Mouse (Mus musculus) thymus, adult 2 months (tissue): ENCODE measurements around the gene Trpm6.

Source experiments
- CTCF ChIP-seq: fragments of 200-500 bp; IDR thresholded peaks from 2 replicates; pipeline ENCODE4 v1.5.1; 2012; ENCODE audit warnings: mild to moderate bottlenecking, control low read depth, low read length, moderate library complexity, borderline replicate concordance; ENCODE audit not compliant: control insufficient read depth, poor library complexity, insufficient read depth; ENCODE audit errors: extremely low read depth
- POLR2A ChIP-seq: fragments of 200-500 bp; IDR thresholded peaks from 2 replicates; pipeline ENCODE4 v1.6.1; 2012; ENCODE audit warnings: mild to moderate bottlenecking, low read length, control low read depth, moderate library complexity; ENCODE audit not compliant: control insufficient read depth, poor library complexity, insufficient read depth; ENCODE audit errors: extremely low read depth

DNA sequence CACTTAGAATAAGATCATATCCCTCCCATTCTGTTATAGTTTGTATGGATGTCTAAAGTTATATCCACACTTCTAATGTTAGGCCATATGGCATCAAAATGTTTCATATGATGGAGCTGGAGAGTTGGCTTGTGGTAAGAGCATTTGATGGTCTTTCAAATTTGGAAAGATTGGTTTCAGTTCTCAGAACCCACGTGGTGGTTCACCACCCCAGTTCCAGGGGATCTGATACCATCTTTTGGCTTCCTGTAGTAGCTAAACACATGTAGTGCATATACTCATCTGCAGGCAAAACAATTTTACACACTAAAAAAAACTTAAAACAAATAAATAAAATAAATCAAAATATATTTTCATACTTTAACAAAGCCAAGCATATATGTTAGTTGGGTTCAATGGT, 21.3 kb downstream of the Trpm6 start:
- no peak for TF ChIP-seq CTCF
- TF ChIP-seq POLR2A = no peak
